Mouse (Mus musculus): ENCODE results near the gene Gm35549.
A peak's percentile ranks its signal among the peaks of the same experiment; 100 is the strongest.

The Gm35549 gene

GRCm38 (mm10) chr9:122826743-122827142 is 17.1 kb downstream of the Gm35549 start:
- no peak for DNase-seq (ENCODE audit: low spot score in 2 of 2)

- no peak for DNase-seq (ENCODE audit: low spot score in 2 of 2)
Observed at GRCm38 (mm10) chr9:122823374-122824017, 20.3 kb downstream of the Gm35549 start.

GRCm38 (mm10) chr9:122815239-122815851 is 28.5 kb downstream of the Gm35549 start:
- DNase-seq (ENCODE audit: low spot score in 2 of 2): no peak

GRCm38 (mm10) chr9:122814775-122815174 is 29.1 kb downstream of the Gm35549 start:
- DNase-seq (ENCODE audit: low spot score in 2 of 2): no peak

GRCm38 (mm10) chr9:122812386-122812785 is 31.4 kb downstream of the Gm35549 start:
- DNase-seq (ENCODE audit: low spot score in 2 of 2): no peak

GRCm38 (mm10) chr9:122810212-122810611 is 33.6 kb downstream of the Gm35549 start:
- DNase-seq (ENCODE audit: low spot score in 2 of 2): no peak

GRCm38 (mm10) chr9:122807186-122807585 is 36.6 kb downstream of the Gm35549 start:
- no peak for DNase-seq (ENCODE audit: low spot score in 2 of 2)

GRCm38 (mm10) chr9:122805845-122806341 is 37.9 kb downstream of the Gm35549 start:
- DNase-seq (ENCODE audit: low spot score in 2 of 2): no peak

GRCm38 (mm10) chr9:122805053-122805844 is 38.6 kb downstream of the Gm35549 start, which contains the start of gene Tcaim:
TSS of gene Tcaim (plus strand) at chr9:122805539.
- peak; percentile 80 for DNase-seq (ENCODE audit: low spot score in 2 of 2)

- DNase-seq (ENCODE audit: low spot score in 2 of 2): no peak
Observed at GRCm38 (mm10) chr9:122786534-122786933, 57.3 kb downstream of the Gm35549 start.

GRCm38 (mm10) chr9:122785231-122785630 is 58.6 kb downstream of the Gm35549 start:
- DNase-seq (ENCODE audit: low spot score in 2 of 2): no peak

Measured in frontal cortex, postnatal 25 days (tissue).